Mouse (Mus musculus) heart, adult 2 months (tissue): Measurements from ENCODE around the gene Adgrb3. TPM values are rescaled to one million over a fixed set of nuclear protein-coding genes. Genes with fewer than 3 reads are reported as not detected.

Experiments used
- DNase-seq, 2 experiments: peaks; one replicate each; pipeline ENCODE4 v3.0.0; 2021
- H3K27ac ChIP-seq: fragments of 200-600 bp; 2 replicates; pipeline ENCODE4 v1.8.1; 2022
- H3K27me3 ChIP-seq: fragments of 200-500 bp; 2 replicates; pipeline ENCODE4 v1.6.1; 2012; ENCODE audit warnings: mild to moderate bottlenecking, low read length, inconsistent platforms, mixed read lengths; ENCODE audit not compliant: control insufficient read depth, insufficient read depth
- H3K36me3 ChIP-seq: fragments of 200-500 bp; 2 replicates; pipeline ENCODE4 v1.6.1; 2012; ENCODE audit warnings: low read length, inconsistent platforms; ENCODE audit not compliant: control insufficient read depth, insufficient read depth
- H3K4me1 ChIP-seq: fragments of 200-500 bp; 2 replicates; pipeline ENCODE4 v1.6.1; 2011; ENCODE audit warnings: low read length; ENCODE audit not compliant: control insufficient read depth, insufficient read depth
- H3K4me3 ChIP-seq: fragments of 200-600 bp; 2 replicates; pipeline ENCODE4 v1.8.1; 2022
- H3K79me2 ChIP-seq: fragments of 200-500 bp; replicated peaks from 2 replicates; pipeline ENCODE4 v1.6.1; 2012; ENCODE audit warnings: mild to moderate bottlenecking, inconsistent platforms, low read length, moderate library complexity, mixed read lengths; ENCODE audit not compliant: control insufficient read depth, insufficient read depth
- H3K9ac ChIP-seq: fragments of 200-500 bp; 2 replicates; pipeline ENCODE4 v1.6.1; 2012; ENCODE audit warnings: low read depth, mild to moderate bottlenecking, control low read depth, inconsistent platforms, low read length, mixed read lengths
- CTCF ChIP-seq: fragments of 200-600 bp; IDR thresholded peaks from 2 replicates; pipeline ENCODE4 v1.8.1; 2022; ENCODE audit warnings: antibody characterized with exemption, mild to moderate bottlenecking, moderate library complexity
- EP300 ChIP-seq: fragments of 200-500 bp; IDR thresholded peaks from 2 replicates; pipeline ENCODE4 v1.6.1; 2011; ENCODE audit warnings: low read depth, low read length, control low read depth; ENCODE audit not compliant: insufficient read depth
- POLR2A ChIP-seq: fragments of 200-500 bp; IDR thresholded peaks from 2 replicates; pipeline ENCODE4 v1.6.1; 2011; ENCODE audit warnings: mild to moderate bottlenecking, low read depth, low read length, control low read depth; ENCODE audit not compliant: insufficient read depth
- WGBS: fragments of 180-500 bp; shearing (Covaris S2); methylation state at CpG from one replicate; pipeline ENCODE4 v1.1.7; 2018; 5-methylcytosine and 5-hydroxymethylcytosine counted together
- intact Hi-C: fragments of 180-260 bp; cut with DNase I; formaldehyde crosslinking; loops from one replicate; pipeline ENCODE4 v1.15.1; 2025
- polyA plus RNA-seq: library from polyadenylated mRNA; depleted of rRNA; stranded (reverse); fragments of >200 nt; gene quantifications from 2 replicates; pipeline ENCODE4 v1.2.3, GENCODE M21; 2012
- total RNA-seq, 2 experiments: library from RNA; stranded (reverse); gene quantifications; 2 replicates each; pipeline ENCODE4 v1.2.3; 2021

Gene Adgrb3
- total and polyA plus RNA-seq, 3 experiments: not detected

GRCm38 (mm10) chr1:25706299-25706698 is 123.2 kb downstream of the Adgrb3 start:
- 70% methylated on average over 2 of the region's 2 CpGs for WGBS
- Histone ChIP-seq H3K79me2 (no peaks in the 10 kb centered on the region), H3K9ac (no peak overlapping the region), H3K4me1 (no peaks in the 10 kb centered on the region), H3K4me3 (no peak overlapping the region), H3K36me3 (no peaks in the 10 kb centered on the region), H3K27me3 (no peaks in the 10 kb centered on the region), H3K27ac (no peak overlapping the region)
- TF ChIP-seq EP300: no peak
- no peak for TF ChIP-seq CTCF
- no peak for TF ChIP-seq POLR2A
- intact Hi-C loops: no loop called here
- DNase-seq: no peak

- DNase-seq: no peak
- no peaks in the 10 kb centered on the region for H3K4me1 ChIP-seq
- intact Hi-C loops: no loop called here
- no peak overlapping the region for H3K9ac ChIP-seq
- no peaks in the 10 kb centered on the region for H3K79me2 ChIP-seq
- 77% methylated on average over 6 of the region's 6 CpGs for WGBS
- H3K4me3 ChIP-seq: no peak overlapping the region
- H3K27ac ChIP-seq: no peak overlapping the region
- no peak for TF ChIP-seq POLR2A
- no peak for TF ChIP-seq EP300
- TF ChIP-seq CTCF: no peak
- H3K27me3 ChIP-seq: no peaks in the 10 kb centered on the region
- no peaks in the 10 kb centered on the region for H3K36me3 ChIP-seq
Observed at GRCm38 (mm10) chr1:25698702-25699250, 130.7 kb downstream of the Adgrb3 start.

GRCm38 (mm10) chr1:25697179-25697578 is 132.3 kb downstream of the Adgrb3 start:
- intact Hi-C loops: no loop called here
- H3K27me3 ChIP-seq: no peaks in the 10 kb centered on the region
- no peak for DNase-seq
- H3K36me3 ChIP-seq: no peaks in the 10 kb centered on the region
- H3K79me2 ChIP-seq: no peaks in the 10 kb centered on the region
- 53% methylated on average over 4 of the region's 4 CpGs for WGBS
- no peak overlapping the region for H3K27ac ChIP-seq
- no peak overlapping the region for H3K4me3 ChIP-seq
- no peaks in the 10 kb centered on the region for H3K4me1 ChIP-seq
- TF ChIP-seq CTCF (no peak), EP300 (no peak), POLR2A (no peak)
- H3K9ac ChIP-seq: no peak overlapping the region

- no peaks in the 10 kb centered on the region for H3K27me3 ChIP-seq
- H3K4me1 ChIP-seq: no peaks in the 10 kb centered on the region
- no peak overlapping the region for H3K27ac ChIP-seq
- no peaks in the 10 kb centered on the region for H3K79me2 ChIP-seq
- H3K9ac ChIP-seq: no peak overlapping the region
- WGBS: 48% methylated on average over 3 of the region's 3 CpGs
- intact Hi-C loops: no loop called here
- no peak for DNase-seq
- no peak for TF ChIP-seq POLR2A
- TF ChIP-seq CTCF: 0 out of 2 replicates have a peak, but pooled peaks have one; percentile 12
- no peak overlapping the region for H3K4me3 ChIP-seq
- H3K36me3 ChIP-seq: no peaks in the 10 kb centered on the region
Observed at GRCm38 (mm10) chr1:25696771-25697170, 132.7 kb downstream of the Adgrb3 start.

- no peak for DNase-seq
- Histone ChIP-seq H3K9ac (no peak overlapping the region), H3K79me2 (no peaks in the 10 kb centered on the region), H3K27ac (no peak overlapping the region), H3K36me3 (no peaks in the 10 kb centered on the region), H3K4me1 (no peaks in the 10 kb centered on the region), H3K4me3 (no peak overlapping the region), H3K27me3 (no peaks in the 10 kb centered on the region)
- WGBS: 56% methylated on average over 3 of the region's 3 CpGs
- no peak for TF ChIP-seq POLR2A
- TF ChIP-seq EP300: no peak
- no peak for TF ChIP-seq CTCF
- intact Hi-C loops: no loop called here
Observed at GRCm38 (mm10) chr1:25682118-25682517, 147.4 kb downstream of the Adgrb3 start.

- Histone ChIP-seq H3K27ac (no peak overlapping the region), H3K79me2 (no peaks in the 10 kb centered on the region), H3K4me1 (no peaks in the 10 kb centered on the region), H3K36me3 (no peaks in the 10 kb centered on the region), H3K27me3 (no peaks in the 10 kb centered on the region), H3K4me3 (no peak overlapping the region), H3K9ac (no peak overlapping the region)
- no peak for DNase-seq
- no peak for TF ChIP-seq POLR2A
- TF ChIP-seq EP300: no peak
- 40% methylated on average over 2 of the region's 2 CpGs for WGBS
- intact Hi-C loops: no loop called here
Observed at GRCm38 (mm10) chr1:25679656-25680055, 149.9 kb downstream of the Adgrb3 start.
